Mouse (Mus musculus) neural tube, embryonic 11.5 days (tissue): ENCODE measurements at regions not wholly inside any gene's neighbourhood (a gene's known extent, or its start where the extent isn't known, plus 50 kb on each side); places are given as distances from the start of the nearest gene placed in this dataset.

Experiments
- ATAC-seq: fragments of 200-750 bp; cut with Nextera tagmentation; 2 replicates; pipeline ENCODE4 v1.8.0; 2017; ENCODE audit warnings: moderate number of reproducible peaks, mild to moderate bottlenecking, moderate TSS enrichment, moderate library complexity; ENCODE audit not compliant: insufficient read depth, low FRiP score, low TSS enrichment
- DNase-seq: peaks from one replicate; pipeline ENCODE4 v3.0.0-alpha.2; 2015; ENCODE audit warnings: low spot score
- H3K27ac ChIP-seq: fragments of 300-500 bp; sonication (generic); 2 replicates; pipeline ENCODE4 v1.5.1; 2014; ENCODE audit warnings: low read depth, mild to moderate bottlenecking, low read length
- H3K27me3 ChIP-seq: fragments of 300-500 bp; sonication (generic); 2 replicates; pipeline ENCODE4 v1.6.1; 2014; ENCODE audit warnings: mild to moderate bottlenecking, low read length, mixed read lengths; ENCODE audit not compliant: control insufficient read depth, insufficient read depth
- H3K36me3 ChIP-seq: fragments of 300-500 bp; sonication (generic); 2 replicates; pipeline ENCODE4 v1.6.1; 2014; ENCODE audit warnings: mild to moderate bottlenecking, low read length, moderate library complexity, mixed read lengths; ENCODE audit not compliant: control insufficient read depth, insufficient read depth
- H3K4me1 ChIP-seq: fragments of 300-500 bp; sonication (generic); 2 replicates; pipeline ENCODE4 v1.6.1; 2014; ENCODE audit warnings: low read length, mixed read lengths; ENCODE audit not compliant: control insufficient read depth, insufficient read depth
- H3K4me2 ChIP-seq: fragments of 300-500 bp; sonication (generic); 2 replicates; pipeline ENCODE4 v1.6.1; 2014; ENCODE audit warnings: low read depth, mild to moderate bottlenecking, moderate library complexity
- H3K4me3 ChIP-seq: fragments of 300-500 bp; sonication (generic); 2 replicates; pipeline ENCODE4 v1.5.1; 2014; ENCODE audit warnings: low read depth, low read length
- H3K9ac ChIP-seq: fragments of 300-500 bp; sonication (generic); 2 replicates; pipeline ENCODE4 v1.6.1; 2014; ENCODE audit warnings: mild to moderate bottlenecking, low read length
- H3K9me3 ChIP-seq: fragments of 300-500 bp; sonication (generic); 2 replicates; pipeline ENCODE4 v1.6.1; 2016; ENCODE audit warnings: low read length; ENCODE audit not compliant: control insufficient read depth
- WGBS: fragments of 180-500 bp; shearing (Covaris S2); extraction: QIAGEN DNeasy Blood & Tissue Kit; methylation state at CpG from one replicate; pipeline ENCODE4 v1.1.7; 2014; 5-methylcytosine and 5-hydroxymethylcytosine counted together

- H3K36me3 ChIP-seq = no peaks in the 10 kb centered on the region
- no peaks in the 10 kb centered on the region for H3K4me1 ChIP-seq
- no peak overlapping the region for H3K4me3 ChIP-seq
- DNase-seq (no peak), ATAC-seq (no peak)
- H3K9me3 ChIP-seq = no peaks in the 10 kb centered on the region
- no peak overlapping the region for H3K4me2 ChIP-seq
- no peak overlapping the region for H3K27ac ChIP-seq
- H3K9ac ChIP-seq = no peak overlapping the region
- no peaks in the 10 kb centered on the region for H3K27me3 ChIP-seq
- WGBS = 84% methylated on average over 4 of the region's 4 CpGs
These were observed 166.3 kb downstream of the Nr2f2 start for GRCm38 (mm10) chr7:70200188-70200587.

DNA sequence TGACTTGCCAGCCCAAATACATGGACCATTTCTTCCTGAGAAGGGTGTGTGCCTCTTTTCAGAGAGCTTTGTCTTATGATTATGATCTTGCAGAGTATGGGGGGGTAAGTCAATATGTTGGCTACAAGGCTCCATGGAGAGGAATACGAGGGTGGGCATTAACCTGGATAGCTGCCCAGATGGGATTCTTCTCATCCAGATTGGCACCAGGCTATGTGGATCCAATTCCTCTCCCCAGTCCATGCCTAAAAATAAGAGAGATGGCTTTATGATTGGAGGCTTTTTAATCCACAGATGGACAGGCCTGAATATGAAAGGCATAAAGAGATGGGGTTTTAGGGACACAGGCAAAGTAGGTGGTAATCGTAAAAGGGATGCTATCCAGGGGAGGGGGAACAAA, 187.6 kb downstream of the Nr2f2 start:
- Histone ChIP-seq H3K4me2 (no peak overlapping the region), H3K27me3 (no peaks in the 10 kb centered on the region), H3K4me3 (no peak overlapping the region), H3K36me3 (no peaks in the 10 kb centered on the region), H3K9me3 (no peaks in the 10 kb centered on the region), H3K4me1 (no peaks in the 10 kb centered on the region), H3K27ac (no peak overlapping the region), H3K9ac (no peak overlapping the region)
- DNase-seq = no peak
- WGBS = 87% methylated on average over 2 of the region's 2 CpGs
- ATAC-seq = no peak

GRCm38 (mm10) chr7:70178006-70178405, 188.5 kb downstream of the Nr2f2 start:
- H3K27me3 ChIP-seq = no peaks in the 10 kb centered on the region
- no peaks in the 10 kb centered on the region for H3K4me1 ChIP-seq
- WGBS = 91% methylated on average over 2 of the region's 2 CpGs
- ATAC-seq (no peak), DNase-seq (no peak)
- H3K4me3 ChIP-seq = no peak overlapping the region
- no peaks in the 10 kb centered on the region for H3K36me3 ChIP-seq
- no peak overlapping the region for H3K27ac ChIP-seq
- no peak overlapping the region for H3K4me2 ChIP-seq
- no peak overlapping the region for H3K9ac ChIP-seq
- H3K9me3 ChIP-seq = no peaks in the 10 kb centered on the region

- no peak overlapping the region for H3K27ac ChIP-seq
- no peak overlapping the region for H3K4me2 ChIP-seq
- H3K4me3 ChIP-seq = no peak overlapping the region
- H3K9ac ChIP-seq = no peak overlapping the region
- no peaks in the 10 kb centered on the region for H3K36me3 ChIP-seq
- no peaks in the 10 kb centered on the region for H3K4me1 ChIP-seq
- H3K9me3 ChIP-seq = no peaks in the 10 kb centered on the region
- WGBS = 72% methylated on average over 16 of the region's 16 CpGs
- DNase-seq (no peak), ATAC-seq (no peak)
- H3K27me3 ChIP-seq = no peaks in the 10 kb centered on the region
These were observed 189.8 kb downstream of the Nr2f2 start for GRCm38 (mm10) chr7:70176686-70177259.

DNA sequence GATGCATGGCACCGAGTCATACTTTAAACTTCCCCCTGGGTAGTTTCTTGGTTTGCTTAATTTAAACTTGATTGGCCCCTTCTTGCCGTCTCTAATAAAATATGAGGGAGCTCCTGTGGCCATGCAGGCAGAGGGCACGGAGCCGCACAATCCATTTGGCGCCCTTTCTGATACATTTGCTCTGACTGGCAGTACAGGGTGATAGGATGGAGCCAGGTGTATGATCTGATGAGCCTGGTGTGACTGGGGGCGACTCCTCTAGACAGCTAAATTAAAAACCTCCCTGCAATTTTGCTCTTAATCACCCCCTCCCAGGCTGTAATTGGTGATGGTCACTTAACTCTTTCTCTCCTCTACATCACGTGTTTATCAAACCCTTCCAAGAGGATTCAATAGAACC, 190.4 kb downstream of the Nr2f2 start:
- Histone ChIP-seq H3K9ac (no peak overlapping the region), H3K4me3 (no peak overlapping the region), H3K4me1 (no peaks in the 10 kb centered on the region), H3K27ac (no peak overlapping the region), H3K9me3 (no peaks in the 10 kb centered on the region), H3K4me2 (no peak overlapping the region), H3K27me3 (no peaks in the 10 kb centered on the region), H3K36me3 (no peaks in the 10 kb centered on the region)
- 78% methylated on average over 7 of the region's 7 CpGs for WGBS
- no peak for ATAC-seq
- DNase-seq = no peak

- DNase-seq (no peak), ATAC-seq (no peak)
- no peak overlapping the region for H3K27ac ChIP-seq
- WGBS = 57% methylated on average over 7 of the region's 7 CpGs
- no peaks in the 10 kb centered on the region for H3K4me1 ChIP-seq
- no peak overlapping the region for H3K4me3 ChIP-seq
- H3K9ac ChIP-seq = no peak overlapping the region
- no peaks in the 10 kb centered on the region for H3K27me3 ChIP-seq
- H3K36me3 ChIP-seq = no peaks in the 10 kb centered on the region
- H3K4me2 ChIP-seq = no peak overlapping the region
- H3K9me3 ChIP-seq = no peaks in the 10 kb centered on the region
These were observed 194.1 kb downstream of the Nr2f2 start for GRCm38 (mm10) chr7:70172431-70172830.

DNA sequence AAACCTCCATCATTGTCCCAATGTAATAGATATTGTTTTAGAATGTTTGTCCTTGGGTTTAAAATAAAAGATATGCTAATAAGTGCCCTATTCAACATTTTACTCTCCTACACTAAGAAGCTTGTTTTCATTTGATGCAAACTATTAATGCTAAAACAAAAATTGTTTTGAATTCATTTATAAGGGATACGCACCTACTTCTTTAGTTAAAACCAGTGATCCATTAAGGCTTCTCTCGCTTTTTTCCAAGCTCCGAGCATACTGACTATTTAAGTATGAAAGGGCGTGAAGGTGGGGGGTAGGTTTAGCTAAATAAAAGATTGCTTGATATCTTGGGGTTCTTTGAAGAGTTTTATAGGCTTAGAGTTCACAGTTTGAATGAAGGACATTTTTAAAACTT, 195.1 kb downstream of the Nr2f2 start:
- Histone ChIP-seq H3K36me3 (no peaks in the 10 kb centered on the region), H3K27ac (no peak overlapping the region), H3K27me3 (no peaks in the 10 kb centered on the region), H3K4me1 (no peaks in the 10 kb centered on the region), H3K4me3 (no peak overlapping the region), H3K9me3 (no peaks in the 10 kb centered on the region), H3K4me2 (no peak overlapping the region), H3K9ac (no peak overlapping the region)
- DNase-seq = no peak
- WGBS = 49% methylated on average over 4 of the region's 4 CpGs
- ATAC-seq = no peak

- no peak overlapping the region for H3K27ac ChIP-seq
- no peak overlapping the region for H3K4me3 ChIP-seq
- H3K4me1 ChIP-seq = no peaks in the 10 kb centered on the region
These were observed 198.5 kb downstream of the Nr2f2 start for GRCm38 (mm10) chr7:70168080-70168479.

GRCm38 (mm10) chr7:70166081-70166480, 200.5 kb downstream of the Nr2f2 start:
- Histone ChIP-seq H3K4me3 (no peak overlapping the region), H3K36me3 (no peaks in the 10 kb centered on the region), H3K9me3 (no peaks in the 10 kb centered on the region), H3K4me2 (no peak overlapping the region), H3K27me3 (no peaks in the 10 kb centered on the region), H3K27ac (no peak overlapping the region), H3K4me1 (no peaks in the 10 kb centered on the region), H3K9ac (no peak overlapping the region)
- WGBS = 53% methylated on average over 5 of the region's 5 CpGs
- no peak for DNase-seq
- ATAC-seq = no peak

More at GRCm38 (mm10) chr7:70168080-70168479, 198.5 kb downstream of the Nr2f2 start:
- WGBS = 37% methylated on average over 4 of the region's 4 CpGs
- Histone ChIP-seq H3K27me3 (no peaks in the 10 kb centered on the region), H3K9me3 (no peaks in the 10 kb centered on the region), H3K4me2 (no peak overlapping the region), H3K9ac (no peak overlapping the region), H3K36me3 (no peaks in the 10 kb centered on the region)
- DNase-seq (no peak), ATAC-seq (no peak)
